Comparison of ENCODE assay signal across 33 mouse cellular contexts in genomic region chr16:43900138-43900537, GRCm38 (mm10).
"Had no signal": no experiment of that assay in that cellular context is flagged by ENCODE, and none has a peak within 500 bp of the region (broad histone marks: within the 10 kb centered on the region; RNA-seq: fewer than 3 reads in every experiment).

No protein-coding gene starts in this region.

- H3K9me3 ChIP-seq: heart, embryonic 12.5 days; heart, embryonic 13.5 days; heart, embryonic 15.5 days; hindbrain, embryonic 10.5 days; hindbrain, embryonic 12.5 days; hindbrain, embryonic 13.5 days; intestine, embryonic 15.5 days; kidney, embryonic 15.5 days had no signal

- ATAC-seq: hindbrain, embryonic 16.5 days; hindbrain, postnatal 0 days; intestine, embryonic 15.5 days; intestine, embryonic 16.5 days; intestine, postnatal 0 days had no signal

- H3K4me3 ChIP-seq: heart, embryonic 12.5 days; heart, embryonic 13.5 days; heart, embryonic 15.5 days; hindbrain, embryonic 10.5 days; hindbrain, embryonic 12.5 days; hindbrain, embryonic 13.5 days; hindbrain, embryonic 15.5 days; intestine, embryonic 15.5 days; kidney, embryonic 15.5 days; layer of hippocampus, adult 2 months; left cerebral cortex, adult 2 months had no signal

- H3K4me1 ChIP-seq: heart, embryonic 12.5 days; heart, embryonic 13.5 days; heart, embryonic 15.5 days; hindbrain, embryonic 10.5 days; hindbrain, embryonic 12.5 days; hindbrain, embryonic 13.5 days; hindbrain, embryonic 15.5 days; intestine, embryonic 15.5 days; kidney, embryonic 15.5 days had no signal

- H3K27me3 ChIP-seq: heart, embryonic 12.5 days; heart, embryonic 13.5 days; heart, embryonic 15.5 days; hindbrain, embryonic 12.5 days; hindbrain, embryonic 13.5 days; hindbrain, embryonic 15.5 days; intestine, embryonic 15.5 days; kidney, embryonic 15.5 days had no signal

- H3K27ac ChIP-seq: heart, embryonic 13.5 days; heart, embryonic 15.5 days; hindbrain, embryonic 10.5 days; hindbrain, embryonic 12.5 days; hindbrain, embryonic 13.5 days; hindbrain, embryonic 14.5 days; hindbrain, embryonic 15.5 days; hindbrain, postnatal 0 days; intestine, embryonic 15.5 days; kidney, embryonic 15.5 days; kidney, postnatal 0 days; layer of hippocampus, adult 2 months; left cerebral cortex, adult 2 months had no signal

- H3K36me3 ChIP-seq: heart, embryonic 12.5 days; heart, embryonic 15.5 days; hindbrain, embryonic 12.5 days; hindbrain, embryonic 13.5 days; hindbrain, embryonic 15.5 days; intestine, embryonic 15.5 days had no signal

- DNase-seq: heart, postnatal 10 days; heart, postnatal 14 days; heart, postnatal 36 days; heart, postnatal 4 days; kidney, adult 11 months; kidney, adult 18-20 months; kidney, adult 2 months; kidney, adult 8-10 months; kidney, adult 9 months; kidney, postnatal 10 days; kidney, postnatal 14 days; kidney, postnatal 25 days; kidney, postnatal 36 days; kidney, postnatal 4 days; layer of hippocampus, adult 9-11 months; layer of hippocampus, postnatal 36 days had no signal

- H3K9ac ChIP-seq: heart, embryonic 12.5 days; heart, embryonic 13.5 days; heart, embryonic 15.5 days; hindbrain, embryonic 12.5 days; hindbrain, embryonic 13.5 days; hindbrain, embryonic 14.5 days; hindbrain, embryonic 15.5 days; intestine, embryonic 15.5 days; kidney, embryonic 15.5 days had no signal
